Mouse (Mus musculus): ENCODE data around the gene Rack1.

DNA sequence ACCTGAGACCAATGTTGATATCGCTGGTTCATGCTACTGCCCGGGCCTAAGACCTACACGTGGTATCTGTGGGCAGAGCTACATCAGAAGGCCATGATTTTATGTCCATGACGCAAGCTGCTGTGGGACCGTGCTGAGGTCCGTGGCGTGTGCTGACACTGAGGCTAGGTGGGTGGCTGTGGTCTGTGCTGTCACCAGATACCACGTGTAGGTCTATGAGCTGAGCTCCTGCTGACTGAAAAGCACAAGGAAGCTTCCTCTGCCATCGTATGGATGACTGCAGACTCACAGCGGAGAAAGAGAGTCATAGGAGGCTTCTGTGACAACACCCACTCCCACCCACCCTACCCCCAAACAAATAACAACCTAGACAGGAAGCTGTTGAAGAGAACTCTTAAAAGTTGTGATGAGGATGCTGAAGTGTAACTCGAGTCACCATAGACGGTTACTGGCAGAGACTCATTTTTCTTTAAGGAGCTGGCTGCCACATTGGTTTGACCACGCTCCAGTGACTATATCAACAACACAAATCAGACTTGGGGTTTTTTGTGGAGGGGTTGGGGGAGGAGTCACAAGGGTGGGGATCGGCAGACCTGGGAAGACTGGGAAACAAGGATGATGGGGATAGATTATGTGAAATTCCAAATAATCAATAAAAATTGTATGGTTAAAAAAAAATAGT is 32.8 kb upstream of the Rack1 start:
- TF ChIP-seq TAL1 (IDR thresholded peaks at IDR 0.05; ENCODE audit: low read length) (no peak), GATA1 (IDR thresholded peaks at IDR 0.05; ENCODE audit: low read length) (no peak)

Data from erythroblast, embryonic 14.5 days (primary cell).